8 mouse cellular contexts compared by ENCODE assay signal in genomic region chr4:134796581-134797361, GRCm38 (mm10). TPM values are rescaled to one million over a fixed set of nuclear protein-coding genes. Genes with fewer than 3 reads are reported as not detected.
A peak's percentile ranks its signal among the peaks of the same experiment; 100 is the strongest.
DNase-seq lines count a peak whose midpoint lies in the region; ATAC-seq lines count a peak whose summit lies in the region.

No protein-coding gene starts in this region.

- ATAC-seq in lung, embryonic 15.5 days (ENCODE audit: borderline replicate concordance, extremely low read depth, low FRiP score, low TSS enrichment): 0 out of 2 replicates have a peak, but pooled peaks have one; percentile 40
- ATAC-seq in granulocyte monocyte progenitor cell, adult 5-6 weeks (replicated peaks; ENCODE audit: poor library complexity, severe bottlenecking): peak; percentile 51
- no peak for ATAC-seq in forebrain, embryonic 15.5 days (replicated peaks)
- ATAC-seq in hindbrain, embryonic 11.5 days (ENCODE audit: low FRiP score): no peak

- no peaks in the 10 kb centered on the region for H3K9me3 ChIP-seq in lung, embryonic 15.5 days
- H3K9me3 ChIP-seq in forebrain, embryonic 15.5 days: no peaks in the 10 kb centered on the region
- H3K9me3 ChIP-seq in hindbrain, embryonic 11.5 days (ENCODE audit: control insufficient read depth, low read length): no peaks in the 10 kb centered on the region

- no peaks in the 10 kb centered on the region; the same call in 1 of the 2 replicates for H3K36me3 ChIP-seq in lung, embryonic 15.5 days
- H3K36me3 ChIP-seq in forebrain, embryonic 15.5 days: peaks cover 10% of the 10 kb centered on the region
- no peaks in the 10 kb centered on the region for H3K36me3 ChIP-seq in hindbrain, embryonic 11.5 days (ENCODE audit: control insufficient read depth, insufficient read depth, low read length)

- H3K27me3 ChIP-seq in lung, embryonic 15.5 days: no peaks in the 10 kb centered on the region
- no peaks in the 10 kb centered on the region for H3K27me3 ChIP-seq in forebrain, embryonic 15.5 days
- H3K27me3 ChIP-seq in hindbrain, embryonic 11.5 days (ENCODE audit: control insufficient read depth, insufficient read depth, low read length): no peaks in the 10 kb centered on the region

- 15% methylated on average over 7 of the region's 7 CpGs for WGBS in lung, embryonic 15.5 days
- WGBS in forebrain, embryonic 15.5 days: 31% methylated on average over 7 of the region's 7 CpGs
- WGBS in hindbrain, embryonic 11.5 days: 28% methylated on average over 7 of the region's 7 CpGs

- DNase-seq in lung, postnatal 14 days: no peak
- peak; percentile 72 for DNase-seq in brain, adult 2 months (ENCODE audit: low read depth, low spot score)
- DNase-seq in naive thymus-derived CD4-positive, alpha-beta T cell, adult 2 months (ENCODE audit: low read depth): peak; percentile 78
- no peak for DNase-seq in urinary bladder, adult 2 months (ENCODE audit: low spot score)
- no peak for DNase-seq in hindbrain, embryonic 11.5 days (ENCODE audit: low spot score)

- no peak overlapping the region for H3K4me3 ChIP-seq in lung, embryonic 15.5 days
- H3K4me3 ChIP-seq in forebrain, embryonic 15.5 days: no peak overlapping the region
- H3K4me3 ChIP-seq in hindbrain, embryonic 11.5 days (ENCODE audit: low read depth, low read length): no peak overlapping the region

- peaks cover 19% of the 10 kb centered on the region for H3K4me1 ChIP-seq in lung, embryonic 15.5 days
- peaks cover 3% of the 10 kb centered on the region; the same call in 1 of the 2 replicates for H3K4me1 ChIP-seq in forebrain, embryonic 15.5 days
- no peaks in the 10 kb centered on the region; the same call in 1 of the 2 replicates for H3K4me1 ChIP-seq in hindbrain, embryonic 11.5 days (replicated peaks; ENCODE audit: control insufficient read depth, insufficient read depth, low read length)

- H3K4me2 ChIP-seq in lung, embryonic 15.5 days: no peak overlapping the region
- H3K4me2 ChIP-seq in forebrain, embryonic 15.5 days (replicated peaks): no peak overlapping the region
- H3K4me2 ChIP-seq in hindbrain, embryonic 11.5 days (replicated peaks; ENCODE audit: low read depth, low read length): no peak overlapping the region

- H3K27ac ChIP-seq in lung, embryonic 15.5 days: no peak overlapping the region
- H3K27ac ChIP-seq in forebrain, embryonic 15.5 days (replicated peaks): no peak overlapping the region
- H3K27ac ChIP-seq in hindbrain, embryonic 11.5 days (ENCODE audit: low read depth, low read length): no peak overlapping the region

- H3K9ac ChIP-seq in lung, embryonic 15.5 days: no peak overlapping the region
- H3K9ac ChIP-seq in forebrain, embryonic 15.5 days (replicated peaks): no peak overlapping the region
- H3K9ac ChIP-seq in hindbrain, embryonic 11.5 days (ENCODE audit: low read depth, low read length): no peak overlapping the region

RNA-seq across cellular contexts. Expression of gene Ldlrap1, which starts 28.9 kb away (rescaled TPM):
- 21.8 and 24.9 TPM in 2 replicates for polyA plus RNA-seq in lung, embryonic 15.5 days (2015; fragmentation: Nextera tagmentation; extraction: Ambion mirVana)
- 28.4 and 30.6 TPM in 2 replicates for total RNA-seq in granulocyte monocyte progenitor cell, adult 5-6 weeks (2014; fragmentation: Nextera tagmentation)
- 10.1 and 10.2 TPM in 2 replicates for total RNA-seq in granulocyte monocyte progenitor cell, adult 5-6 weeks (2017)
- 1.9 and 2.8 TPM in 2 replicates for polyA plus RNA-seq in forebrain, embryonic 15.5 days (2015; fragmentation: Nextera tagmentation; extraction: Ambion mirVana)
- 17.9 and 21.4 TPM in 2 replicates for polyA plus RNA-seq in urinary bladder, adult 2 months (2012; rRNA removed)
- 4.3 and 5.6 TPM in 2 replicates for polyA plus RNA-seq in hindbrain, embryonic 11.5 days (2014; fragmentation: Nextera tagmentation; extraction: Ambion mirVana)

RNA-seq across cellular contexts. Expression of gene Maco1, which starts 56.4 kb away (rescaled TPM):
- 36.1 and 39.9 TPM in 2 replicates for polyA plus RNA-seq in lung, embryonic 15.5 days (2015; fragmentation: Nextera tagmentation; extraction: Ambion mirVana)
- total RNA-seq in granulocyte monocyte progenitor cell, adult 5-6 weeks (2014; fragmentation: Nextera tagmentation): 14.7 and 26.1 TPM in 2 replicates
- total RNA-seq in granulocyte monocyte progenitor cell, adult 5-6 weeks (2017): 33.2 and 34.1 TPM in 2 replicates
- 111 and 112 TPM in 2 replicates for polyA plus RNA-seq in forebrain, embryonic 15.5 days (2015; fragmentation: Nextera tagmentation; extraction: Ambion mirVana)
- 35.6 and 38.0 TPM in 2 replicates for polyA plus RNA-seq in urinary bladder, adult 2 months (2012; rRNA removed)
- polyA plus RNA-seq in hindbrain, embryonic 11.5 days (2014; fragmentation: Nextera tagmentation; extraction: Ambion mirVana): 59.0 and 73.1 TPM in 2 replicates

Comparison
In these comparisons a context has a peak if more than half of its experiments do, and no peak if none do; other contexts are left out.
1. ATAC-seq: peak in lung, embryonic 15.5 days (single experiment) and granulocyte monocyte progenitor cell, adult 5-6 weeks (single experiment); none in forebrain, embryonic 15.5 days (single experiment) and hindbrain, embryonic 11.5 days (single experiment).
2. DNase-seq: peak in brain, adult 2 months (single experiment) and naive thymus-derived CD4-positive, alpha-beta T cell, adult 2 months (single experiment); none in lung, postnatal 14 days (single experiment), urinary bladder, adult 2 months (single experiment) and hindbrain, embryonic 11.5 days (single experiment).